In genomic region chr7:6265695-6266094, GRCm38 (mm10) we compare ENCODE assay signal across 11 mouse cellular contexts. TPM values are rescaled to one million over a fixed set of nuclear protein-coding genes. Genes with fewer than 3 reads are reported as not detected.
A peak's percentile ranks its signal among the peaks of the same experiment; 100 is the strongest.
DNase-seq lines count a peak whose midpoint lies in the region; ATAC-seq and TF ChIP-seq lines count a peak whose summit lies in the region.
"Had no signal": no experiment of that assay in that cellular context is flagged by ENCODE, and none has a peak within 500 bp of the region (broad histone marks: within the 10 kb centered on the region; RNA-seq: fewer than 3 reads in every experiment).

No protein-coding gene starts in this region.

- ATAC-seq in kidney, postnatal 0 days (replicated peaks; ENCODE audit: low FRiP score, low read depth), result no peak
- ATAC-seq in kidney, embryonic 15.5 days (replicated peaks; ENCODE audit: low FRiP score), result no peak
- ATAC-seq in megakaryocyte, adult 5-6 weeks (ENCODE audit: poor library complexity, severe bottlenecking), result peak; percentile 75
- ATAC-seq in midbrain, embryonic 15.5 days (replicated peaks), result no peak

- 73% methylated on average over 8 of the region's 8 CpGs for WGBS in kidney, postnatal 0 days
- 73% methylated on average over 8 of the region's 8 CpGs for WGBS in kidney, embryonic 15.5 days
- WGBS in midbrain, embryonic 15.5 days, result 60% methylated on average over 8 of the region's 8 CpGs

- H3K4me1 ChIP-seq in kidney, postnatal 0 days (replicated peaks; ENCODE audit: insufficient read depth, low read length), result no peaks in the 10 kb centered on the region
- H3K4me1 ChIP-seq in kidney, embryonic 15.5 days, result no peaks in the 10 kb centered on the region
- H3K4me1 ChIP-seq in bone marrow macrophage, adult 2 months (ENCODE audit: control insufficient read depth, insufficient read depth, low read length), result no peaks in the 10 kb centered on the region
- H3K4me1 ChIP-seq in midbrain, embryonic 15.5 days, result no peaks in the 10 kb centered on the region
- H3K4me1 ChIP-seq: embryonic facial prominence, embryonic 13.5 days; limb, embryonic 13.5 days had no signal

- no peak overlapping the region for H3K4me3 ChIP-seq in kidney, postnatal 0 days (replicated peaks; ENCODE audit: low read depth, low read length)
- H3K4me3 ChIP-seq in kidney, embryonic 15.5 days (replicated peaks), result no peak overlapping the region
- no peak overlapping the region for H3K4me3 ChIP-seq in bone marrow macrophage, adult 2 months (ENCODE audit: insufficient read depth, low read length)
- no peak overlapping the region for H3K4me3 ChIP-seq in midbrain, embryonic 15.5 days
- H3K4me3 ChIP-seq: embryonic facial prominence, embryonic 13.5 days; limb, embryonic 13.5 days had no signal

- no peak overlapping the region for H3K27ac ChIP-seq in kidney, postnatal 0 days
- H3K27ac ChIP-seq in kidney, embryonic 15.5 days, result no peak overlapping the region
- no peak overlapping the region for H3K27ac ChIP-seq in bone marrow macrophage, adult 2 months (ENCODE audit: insufficient read depth, low read depth, low read length)
- H3K27ac ChIP-seq in midbrain, embryonic 15.5 days, result no peak overlapping the region
- H3K27ac ChIP-seq: embryonic facial prominence, embryonic 13.5 days; limb, embryonic 13.5 days had no signal

- no peak overlapping the region for H3K4me2 ChIP-seq in kidney, postnatal 0 days (ENCODE audit: low read length)
- H3K4me2 ChIP-seq in kidney, embryonic 15.5 days, result no peak overlapping the region
- no peak overlapping the region for H3K4me2 ChIP-seq in midbrain, embryonic 15.5 days
- H3K4me2 ChIP-seq: embryonic facial prominence, embryonic 13.5 days; limb, embryonic 13.5 days had no signal

- no peaks in the 10 kb centered on the region for H3K36me3 ChIP-seq in kidney, postnatal 0 days (ENCODE audit: insufficient read depth, low read length)
- no peaks in the 10 kb centered on the region for H3K36me3 ChIP-seq in kidney, embryonic 15.5 days
- no peaks in the 10 kb centered on the region for H3K36me3 ChIP-seq in midbrain, embryonic 15.5 days (replicated peaks)
- H3K36me3 ChIP-seq: embryonic facial prominence, embryonic 13.5 days; limb, embryonic 13.5 days had no signal

- peak; percentile 21 for DNase-seq in kidney, postnatal 0 days (ENCODE audit: low spot score)
- peak; percentile 89 for DNase-seq in ES-CJ7 (ENCODE audit: low read depth, low spot score)
- no peak for DNase-seq in ovary, postnatal 14 days (ENCODE audit: low spot score)
- DNase-seq in urinary bladder, adult 2 months (ENCODE audit: low spot score), result no peak

- TF ChIP-seq CTCF in kidney, postnatal 0 days (IDR thresholded peaks at IDR 0.05; ENCODE audit: low read depth), result peak; percentile 61
- peak; percentile 40 for TF ChIP-seq CTCF in bone marrow macrophage, adult 2 months (IDR thresholded peaks at IDR 0.05; ENCODE audit: low read depth, low read length)

- TF ChIP-seq POLR2A in bone marrow macrophage, adult 2 months (IDR thresholded peaks at IDR 0.05; ENCODE audit: borderline replicate concordance, low read depth, low read length), result no peak

- H3K9ac ChIP-seq in kidney, postnatal 0 days (ENCODE audit: low read depth, low read length), result no peak overlapping the region
- no peak overlapping the region for H3K9ac ChIP-seq in kidney, embryonic 15.5 days
- no peak overlapping the region for H3K9ac ChIP-seq in midbrain, embryonic 15.5 days
- H3K9ac ChIP-seq: embryonic facial prominence, embryonic 13.5 days; limb, embryonic 13.5 days had no signal

- no peaks in the 10 kb centered on the region for H3K9me3 ChIP-seq in kidney, postnatal 0 days (replicated peaks; ENCODE audit: low read length)
- no peaks in the 10 kb centered on the region for H3K9me3 ChIP-seq in kidney, embryonic 15.5 days (replicated peaks)
- H3K9me3 ChIP-seq in midbrain, embryonic 15.5 days, result no peaks in the 10 kb centered on the region

- H3K27me3 ChIP-seq in kidney, postnatal 0 days (ENCODE audit: insufficient read depth, low read length), result no peaks in the 10 kb centered on the region
- no peaks in the 10 kb centered on the region for H3K27me3 ChIP-seq in kidney, embryonic 15.5 days
- no peaks in the 10 kb centered on the region for H3K27me3 ChIP-seq in midbrain, embryonic 15.5 days (replicated peaks)
- H3K27me3 ChIP-seq: embryonic facial prominence, embryonic 13.5 days; limb, embryonic 13.5 days had no signal

RNA-seq across cellular contexts. Expression of gene Epp13, which starts 13.2 kb away (rescaled TPM):
- polyA plus RNA-seq in kidney, postnatal 0 days (2015; fragmentation: Nextera tagmentation; extraction: Ambion mirVana), result not detected in 2 replicates
- not detected in 2 replicates for polyA plus RNA-seq in kidney, embryonic 15.5 days (2015; fragmentation: Nextera tagmentation; extraction: Ambion mirVana)
- not detected in 2 replicates for polyA plus RNA-seq in bone marrow macrophage, adult 2 months (2012; ENCODE audit: insufficient read depth, insufficient read length, missing spikeins)
- total RNA-seq in megakaryocyte, adult 5-6 weeks (2015), result not detected in 2 replicates
- total RNA-seq in megakaryocyte, adult 5-6 weeks (2017), result not detected in 2 replicates
- polyA plus RNA-seq in urinary bladder, adult 2 months (2012; rRNA removed), result not detected in 2 replicates
- not detected in 2 replicates for polyA plus RNA-seq in midbrain, embryonic 15.5 days (2015; fragmentation: Nextera tagmentation; extraction: Ambion mirVana)
- polyA plus RNA-seq: embryonic facial prominence, embryonic 13.5 days; limb, embryonic 13.5 days; spleen, adult 2 months had no signal

RNA-seq across cellular contexts. Expression of gene Zfp667, which starts 20.7 kb away (rescaled TPM):
- 4.8 and 4.9 TPM in 2 replicates for polyA plus RNA-seq in kidney, postnatal 0 days (2015; fragmentation: Nextera tagmentation; extraction: Ambion mirVana)
- polyA plus RNA-seq in kidney, embryonic 15.5 days (2015; fragmentation: Nextera tagmentation; extraction: Ambion mirVana), result 5.9 and 6.3 TPM in 2 replicates
- 2.0 and 2.9 TPM in 2 replicates for polyA plus RNA-seq in bone marrow macrophage, adult 2 months (2012; ENCODE audit: insufficient read depth, insufficient read length, missing spikeins)
- 0.69 and 1.3 TPM in 2 replicates for total RNA-seq in megakaryocyte, adult 5-6 weeks (2015)
- total RNA-seq in megakaryocyte, adult 5-6 weeks (2017), result 0.99 and 3.0 TPM in 2 replicates
- 8.9 and 9.4 TPM in 2 replicates for polyA plus RNA-seq in urinary bladder, adult 2 months (2012; rRNA removed)
- 15.5 and 16.8 TPM in 2 replicates for polyA plus RNA-seq in midbrain, embryonic 15.5 days (2015; fragmentation: Nextera tagmentation; extraction: Ambion mirVana)

RNA-seq across cellular contexts. Expression of gene Zscan5b, which starts 43.6 kb away (rescaled TPM):
- not detected in 2 replicates for polyA plus RNA-seq in kidney, postnatal 0 days (2015; fragmentation: Nextera tagmentation; extraction: Ambion mirVana)
- polyA plus RNA-seq in kidney, embryonic 15.5 days (2015; fragmentation: Nextera tagmentation; extraction: Ambion mirVana), result not detected in 2 replicates
- not detected in 2 replicates for polyA plus RNA-seq in bone marrow macrophage, adult 2 months (2012; ENCODE audit: insufficient read depth, insufficient read length, missing spikeins)
- not detected in 2 replicates for total RNA-seq in megakaryocyte, adult 5-6 weeks (2015)
- not detected in 2 replicates for total RNA-seq in megakaryocyte, adult 5-6 weeks (2017)
- not detected in 2 replicates for polyA plus RNA-seq in urinary bladder, adult 2 months (2012; rRNA removed)
- polyA plus RNA-seq in midbrain, embryonic 15.5 days (2015; fragmentation: Nextera tagmentation; extraction: Ambion mirVana), result not detected in 2 replicates
- polyA plus RNA-seq: embryonic facial prominence, embryonic 13.5 days; limb, embryonic 13.5 days; spleen, adult 2 months had no signal

Comparison
In these comparisons a context has a peak if more than half of its experiments do, and no peak if none do; other contexts are left out.
1. DNase-seq: peak in kidney, postnatal 0 days (single experiment) and ES-CJ7 (single experiment); none in ovary, postnatal 14 days (single experiment) and urinary bladder, adult 2 months (single experiment).